Mouse (Mus musculus) G1E (cell line): ENCODE measurements around the gene Fcrl6. TPM values are rescaled to one million over a fixed set of nuclear protein-coding genes. Genes with fewer than 3 reads are reported as not detected.

Experiments used
- ATAC-seq: 2 replicates; pipeline ENCODE4 v1.8.0; 2016; ENCODE audit warnings: mild to moderate bottlenecking; ENCODE audit not compliant: insufficient number of reproducible peaks, poor library complexity, low FRiP score, severe bottlenecking; ENCODE audit errors: extremely low read depth
- DNase-seq: peaks from one replicate; pipeline ENCODE4 v3.0.0; 2012; ENCODE audit warnings: low spot score
- H3K27me3 ChIP-seq: 2 replicates; pipeline ENCODE4 v1.6.1; 2012; ENCODE audit warnings: mild to moderate bottlenecking, low read length, inconsistent platforms; ENCODE audit not compliant: insufficient read depth
- H3K36me3 ChIP-seq: replicated peaks from 2 replicates; pipeline ENCODE3; 2012; ENCODE audit warnings: mild to moderate bottlenecking, inconsistent platforms
- H3K4me1 ChIP-seq: 2 replicates; pipeline ENCODE4 v1.6.1; 2012; ENCODE audit warnings: low read depth, low read length, inconsistent platforms, mixed read lengths; ENCODE audit not compliant: insufficient read depth
- H3K4me3 ChIP-seq: 2 replicates; pipeline ENCODE4 v1.5.1; 2012; ENCODE audit warnings: low read depth, mild to moderate bottlenecking, inconsistent platforms, low read length, moderate library complexity, mixed read lengths
- H3K9me3 ChIP-seq: replicated peaks from 2 replicates; pipeline ENCODE4 v1.6.1; 2012; ENCODE audit warnings: inconsistent platforms
- CTCF ChIP-seq: IDR thresholded peaks from 2 replicates; pipeline ENCODE4 v1.5.1; 2012; ENCODE audit warnings: low read depth, low read length, inconsistent platforms, mixed read lengths
- GATA1 ChIP-seq: IDR thresholded peaks from 2 replicates; pipeline ENCODE4 v1.6.1; 2012; ENCODE audit warnings: borderline replicate concordance, low read length, inconsistent platforms, mixed read lengths
- GATA2 ChIP-seq: IDR thresholded peaks from 2 replicates; pipeline ENCODE4 v1.6.1; 2012; ENCODE audit warnings: low read depth, low read length, inconsistent platforms, borderline replicate concordance
- POLR2AphosphoS5 ChIP-seq: IDR thresholded peaks from 2 replicates; pipeline ENCODE4 v1.6.1; 2012; ENCODE audit warnings: low read depth, low read length, inconsistent platforms; ENCODE audit not compliant: insufficient replicate concordance
- TAL1 ChIP-seq: conservative IDR thresholded peaks from 2 replicates; pipeline ENCODE4 v1.6.1; 2012; ENCODE audit warnings: low read depth, low read length, inconsistent platforms, mixed read lengths
- polyA plus RNA-seq: library from polyadenylated mRNA; stranded (reverse); fragments of >175 nt; gene quantifications from 2 replicates; pipeline ENCODE4 v1.2.3, GENCODE M21; 2012
- total RNA-seq, 2 experiments: library from RNA; stranded (forward) in 1 of 2; stranded (reverse) in 1 of 2; fragments of 200-1000 nt in 1 of 2; fragments of >200 nt in 1 of 2; fragmentation: Nextera tagmentation in 1 of 2; gene quantifications; 2 replicates each; pipeline ENCODE4 v1.2.3; 2014 to 2017

The Fcrl6 gene
- total and polyA plus RNA-seq, 3 experiments, result not detected

DNA sequence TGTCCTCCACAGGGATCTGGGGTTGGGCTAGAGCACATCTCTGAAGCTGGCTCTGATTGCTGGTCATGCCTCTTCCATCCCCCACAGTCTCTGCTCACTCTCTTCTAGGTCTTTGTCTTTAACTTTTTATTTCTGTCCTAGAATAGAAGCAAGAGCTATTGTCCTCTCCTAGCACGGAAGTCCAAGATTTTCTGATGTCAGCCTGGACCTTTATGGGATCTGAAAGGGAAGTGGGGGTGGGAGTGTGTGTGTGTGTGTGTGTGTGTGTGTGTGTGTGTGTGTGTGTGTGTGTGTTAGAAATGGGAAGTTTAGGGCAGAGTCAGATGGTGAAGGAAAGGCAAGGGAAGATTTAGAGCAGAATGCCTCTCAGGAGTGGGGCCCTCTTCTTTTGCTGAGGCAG lies 49.7 kb downstream of the Fcrl6 start:
- peaks cover 20% of the 10 kb centered on the region for H3K9me3 ChIP-seq
- no peak for ATAC-seq
- no peaks in the 10 kb centered on the region for H3K27me3 ChIP-seq
- no peaks in the 10 kb centered on the region for H3K4me1 ChIP-seq
- no peak overlapping the region for H3K4me3 ChIP-seq
- no peaks in the 10 kb centered on the region for H3K36me3 ChIP-seq
- no peak for TF ChIP-seq POLR2AphosphoS5
- TF ChIP-seq GATA1, result no peak
- TF ChIP-seq GATA2, result no peak
- TF ChIP-seq TAL1, result no peak
- no peak for TF ChIP-seq CTCF
- DNase-seq, result no peak

GRCm38 (mm10) chr1:172551009-172551408 lies 51.3 kb downstream of the Fcrl6 start:
- H3K4me1 ChIP-seq, result no peaks in the 10 kb centered on the region
- H3K27me3 ChIP-seq, result no peaks in the 10 kb centered on the region
- peaks cover 14% of the 10 kb centered on the region for H3K9me3 ChIP-seq
- ATAC-seq (no peak), DNase-seq (no peak)
- H3K4me3 ChIP-seq, result no peak overlapping the region
- H3K36me3 ChIP-seq, result no peaks in the 10 kb centered on the region
- TF ChIP-seq POLR2AphosphoS5, result no peak
- TF ChIP-seq GATA2, result no peak
- TF ChIP-seq TAL1, result no peak
- TF ChIP-seq GATA1, result no peak
- TF ChIP-seq CTCF, result no peak

DNA sequence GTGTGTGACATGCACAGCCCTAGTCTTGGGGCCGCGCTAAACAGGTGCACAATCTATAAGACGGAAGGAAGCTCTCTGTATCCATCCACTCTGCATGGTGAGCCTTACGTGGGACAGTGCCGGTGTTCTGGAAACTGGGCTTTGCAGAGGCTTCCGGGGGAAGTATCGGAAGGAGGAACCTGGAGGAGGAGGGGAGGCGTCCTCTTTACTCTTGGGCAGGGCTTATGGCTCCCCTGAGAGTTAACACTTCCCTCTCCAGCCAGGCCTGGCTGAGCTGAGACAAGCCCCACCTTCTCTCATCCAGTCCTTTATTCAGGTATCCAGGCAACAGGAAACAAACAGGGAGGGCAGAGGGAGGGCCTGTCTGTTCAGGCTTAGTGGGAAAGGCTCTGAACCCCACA lies 51.8 kb downstream of the Fcrl6 start:
- ATAC-seq, result no peak
- TF ChIP-seq POLR2AphosphoS5 (no peak), GATA1 (no peak), TAL1 (no peak), CTCF (no peak), GATA2 (no peak)
- H3K4me1 ChIP-seq, result no peaks in the 10 kb centered on the region
- peaks cover 9% of the 10 kb centered on the region for H3K9me3 ChIP-seq
- no peak for DNase-seq
- no peaks in the 10 kb centered on the region for H3K27me3 ChIP-seq
- no peaks in the 10 kb centered on the region for H3K36me3 ChIP-seq
- no peak overlapping the region for H3K4me3 ChIP-seq

- H3K9me3 ChIP-seq, result peaks cover 14% of the 10 kb centered on the region
- no peak for ATAC-seq
- H3K27me3 ChIP-seq, result no peaks in the 10 kb centered on the region
- no peak for TF ChIP-seq GATA2
- DNase-seq, result no peak
- H3K36me3 ChIP-seq, result no peaks in the 10 kb centered on the region
- no peaks in the 10 kb centered on the region for H3K4me1 ChIP-seq
- no peak overlapping the region for H3K4me3 ChIP-seq
Observed at GRCm38 (mm10) chr1:172549717-172550116, 52.6 kb downstream of the Fcrl6 start.

DNA sequence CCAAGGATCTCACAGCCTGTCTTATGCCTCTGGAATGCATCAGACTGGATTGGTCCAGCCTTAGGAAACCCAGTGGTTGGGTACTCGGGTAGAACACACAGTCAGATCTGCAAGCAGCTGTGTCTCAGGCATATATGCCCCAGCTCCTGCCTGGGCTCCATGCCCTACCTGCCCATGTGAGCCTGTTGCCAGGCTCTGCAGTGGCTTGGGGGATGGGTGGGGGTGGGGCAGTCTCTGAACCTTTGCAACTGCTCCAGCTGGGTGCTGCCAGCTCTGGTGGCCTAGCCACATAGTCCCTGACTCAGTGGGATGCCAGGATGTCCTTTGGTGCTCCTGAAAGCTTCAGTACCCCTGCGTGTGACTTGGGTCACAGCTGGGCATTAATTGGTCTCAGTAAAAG lies 53.0 kb downstream of the Fcrl6 start:
- H3K4me3 ChIP-seq, result no peak overlapping the region
- H3K36me3 ChIP-seq, result no peaks in the 10 kb centered on the region
- peaks cover 14% of the 10 kb centered on the region for H3K9me3 ChIP-seq
- no peak for ATAC-seq
- H3K4me1 ChIP-seq, result no peaks in the 10 kb centered on the region
- TF ChIP-seq GATA2, result no peak
- TF ChIP-seq TAL1, result no peak
- TF ChIP-seq POLR2AphosphoS5, result no peak
- TF ChIP-seq CTCF, result no peak
- TF ChIP-seq GATA1, result no peak
- DNase-seq, result no peak
- no peaks in the 10 kb centered on the region for H3K27me3 ChIP-seq

DNA sequence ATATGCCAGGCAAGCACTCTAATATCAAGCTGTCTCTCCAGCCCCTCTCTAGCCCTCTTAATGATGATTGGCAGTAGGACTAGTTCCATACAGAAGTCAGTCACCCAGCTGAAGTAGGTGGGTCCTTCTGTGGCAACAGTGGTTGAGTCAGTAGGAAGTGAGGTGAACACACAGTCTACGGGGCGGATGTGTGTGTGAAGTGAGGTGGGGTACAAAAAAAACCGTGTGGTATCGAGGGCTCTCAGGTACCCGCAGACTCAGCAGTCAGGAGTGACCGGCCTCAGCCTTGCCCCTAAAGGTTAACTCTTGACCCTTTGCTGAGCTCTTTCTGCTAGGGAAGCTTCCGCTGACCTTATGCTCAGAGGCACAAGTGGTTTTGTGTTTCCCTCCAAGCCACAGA lies 53.9 kb downstream of the Fcrl6 start:
- no peak for ATAC-seq
- peaks cover 14% of the 10 kb centered on the region for H3K9me3 ChIP-seq
- no peaks in the 10 kb centered on the region for H3K4me1 ChIP-seq
- no peaks in the 10 kb centered on the region for H3K27me3 ChIP-seq
- no peaks in the 10 kb centered on the region for H3K36me3 ChIP-seq
- no peak for DNase-seq
- TF ChIP-seq GATA2 (no peak), CTCF (no peak), GATA1 (no peak), TAL1 (no peak), POLR2AphosphoS5 (no peak)
- H3K4me3 ChIP-seq, result no peak overlapping the region

Other genes with a start within 250 kb of the Fcrl6 start
- gene Pigm, start 226.0 kb downstream of the Fcrl6 start, total RNA-seq (2014; fragmentation: Nextera tagmentation), result 28.3 and 29.5 TPM in 2 replicates
- gene Pigm, start 226.0 kb downstream of the Fcrl6 start, total RNA-seq (2017), result 19.2 and 19.7 TPM in 2 replicates
- gene Pigm, start 226.0 kb downstream of the Fcrl6 start, polyA plus RNA-seq, result 10.6 and 12.8 TPM in 2 replicates
- not detected in 2 replicates for gene Slamf9, start 127.2 kb downstream of the Fcrl6 start, total RNA-seq (2014; fragmentation: Nextera tagmentation)
- gene Slamf9, start 127.2 kb downstream of the Fcrl6 start, total RNA-seq (2017), result not detected in 2 replicates
- not detected in 2 replicates for gene Slamf9, start 127.2 kb downstream of the Fcrl6 start, polyA plus RNA-seq
- gene Igsf9, start 120.8 kb downstream of the Fcrl6 start, total RNA-seq (2014; fragmentation: Nextera tagmentation), result not detected in 2 replicates
- 0.12 and 0.38 TPM in 2 replicates for gene Igsf9, start 120.8 kb downstream of the Fcrl6 start, total RNA-seq (2017)
- gene Igsf9, start 120.8 kb downstream of the Fcrl6 start, polyA plus RNA-seq, result not detected in 2 replicates
- 1,068 and 1,186 TPM in 2 replicates for gene Tagln2, start 102.5 kb downstream of the Fcrl6 start, total RNA-seq (2014; fragmentation: Nextera tagmentation)
- gene Tagln2, start 102.5 kb downstream of the Fcrl6 start, total RNA-seq (2017), result 618 and 679 TPM in 2 replicates
- gene Tagln2, start 102.5 kb downstream of the Fcrl6 start, polyA plus RNA-seq, result 1,022 and 1,501 TPM in 2 replicates
- 4.6 TPM in 1 of 2 replicates, not detected in the other for gene Cfap45, start 81.8 kb downstream of the Fcrl6 start, total RNA-seq (2014; fragmentation: Nextera tagmentation)
- 0.12 and 0.33 TPM in 2 replicates for gene Cfap45, start 81.8 kb downstream of the Fcrl6 start, total RNA-seq (2017)
- not detected in 2 replicates for gene Cfap45, start 81.8 kb downstream of the Fcrl6 start, polyA plus RNA-seq
- not detected in 2 replicates for gene Vsig8, start 46.6 kb downstream of the Fcrl6 start, total RNA-seq (2014; fragmentation: Nextera tagmentation)
- gene Vsig8, start 46.6 kb downstream of the Fcrl6 start, total RNA-seq (2017), result not detected in 2 replicates
- gene Vsig8, start 46.6 kb downstream of the Fcrl6 start, polyA plus RNA-seq, result not detected in 2 replicates
- gene Slamf8, start 12.0 kb downstream of the Fcrl6 start, total RNA-seq (2014; fragmentation: Nextera tagmentation), result not detected in 2 replicates
- 0.16 TPM in 1 of 2 replicates, not detected in the other for gene Slamf8, start 12.0 kb downstream of the Fcrl6 start, total RNA-seq (2017)
- gene Slamf8, start 12.0 kb downstream of the Fcrl6 start, polyA plus RNA-seq, result not detected in 2 replicates
- gene Dusp23, start 30.4 kb upstream of the Fcrl6 start, total RNA-seq (2014; fragmentation: Nextera tagmentation), result not detected in 2 replicates
- gene Dusp23, start 30.4 kb upstream of the Fcrl6 start, total RNA-seq (2017), result not detected in 2 replicates
- not detected in 2 replicates for gene Dusp23, start 30.4 kb upstream of the Fcrl6 start, polyA plus RNA-seq
- gene Crp, start 95.5 kb upstream of the Fcrl6 start, total RNA-seq (2014; fragmentation: Nextera tagmentation), result not detected in 2 replicates
- 0.16 and 0.17 TPM in 2 replicates for gene Crp, start 95.5 kb upstream of the Fcrl6 start, total RNA-seq (2017)
- gene Crp, start 95.5 kb upstream of the Fcrl6 start, polyA plus RNA-seq, result not detected in 2 replicates